Mouse (Mus musculus): ENCODE measurements around the gene Lmbrd1.

DNA sequence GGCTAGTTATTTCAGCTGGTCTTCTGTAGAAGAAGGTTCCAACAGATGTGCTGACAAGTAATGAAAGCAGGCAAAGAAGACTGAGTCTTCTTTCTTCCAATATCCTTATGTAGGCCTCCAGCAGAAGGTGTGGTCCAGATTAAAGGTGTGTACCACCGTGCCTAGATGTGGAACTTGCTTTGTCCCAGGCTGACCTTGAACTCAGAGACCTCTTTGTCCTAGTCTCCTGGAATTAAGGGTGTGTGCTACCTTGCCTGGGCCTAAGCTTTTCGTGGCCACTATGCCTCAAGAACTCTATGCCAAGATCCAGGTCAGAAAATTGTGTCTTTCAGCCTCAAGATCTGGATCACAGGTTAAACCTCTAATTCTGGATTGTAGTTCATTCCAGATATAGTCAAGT, 98.1 kb downstream of the Lmbrd1 start:
- TF ChIP-seq CTCF (IDR thresholded peaks at IDR 0.05; ENCODE audit: extremely low read depth, insufficient read length, insufficient replicate concordance, low read depth, low read length) (no peak), POLR2A (IDR thresholded peaks at IDR 0.05; ENCODE audit: low read depth, low read length) (no peak)

Data from small intestine, adult 2 months (tissue).